Mouse (Mus musculus) kidney, embryonic 15.5 days (tissue): ENCODE results near the gene Hoxb8. TPM values are rescaled to one million over a fixed set of nuclear protein-coding genes. Genes with fewer than 3 reads are reported as not detected.

ENCODE experiments used
- ATAC-seq: fragments of 200-750 bp; cut with Nextera tagmentation; replicated peaks from 2 replicates; pipeline ENCODE4 v1.8.0; 2017; ENCODE audit warnings: moderate TSS enrichment; ENCODE audit not compliant: low FRiP score
- H3K27ac ChIP-seq: fragments of 300-500 bp; sonication (generic); 2 replicates; pipeline ENCODE4 v1.5.1; 2015; ENCODE audit warnings: mild to moderate bottlenecking, inconsistent platforms
- H3K27me3 ChIP-seq: fragments of 300-500 bp; sonication (generic); 2 replicates; pipeline ENCODE4 v1.6.1; 2015; ENCODE audit warnings: inconsistent platforms
- H3K36me3 ChIP-seq: fragments of 300-500 bp; sonication (generic); 2 replicates; pipeline ENCODE4 v1.6.1; 2015; ENCODE audit warnings: inconsistent platforms
- H3K4me1 ChIP-seq: fragments of 300-500 bp; sonication (generic); 2 replicates; pipeline ENCODE4 v1.6.1; 2015; ENCODE audit warnings: inconsistent platforms
- H3K4me2 ChIP-seq: fragments of 300-500 bp; sonication (generic); 2 replicates; pipeline ENCODE4 v1.6.1; 2015; ENCODE audit warnings: moderate library complexity, mild to moderate bottlenecking, inconsistent platforms
- H3K4me3 ChIP-seq: fragments of 300-500 bp; sonication (generic); replicated peaks from 2 replicates; pipeline ENCODE4 v1.5.1; 2015; ENCODE audit warnings: mild to moderate bottlenecking, inconsistent platforms
- H3K9ac ChIP-seq: fragments of 300-500 bp; sonication (generic); 2 replicates; pipeline ENCODE4 v1.6.1; 2015; ENCODE audit warnings: mild to moderate bottlenecking, inconsistent platforms
- H3K9me3 ChIP-seq: fragments of 300-500 bp; sonication (generic); replicated peaks from 2 replicates; pipeline ENCODE4 v1.6.1; 2016; ENCODE audit warnings: inconsistent platforms
- WGBS: fragments of 180-500 bp; shearing (Covaris S2); methylation state at CpG from one replicate; pipeline ENCODE4 v1.1.7; 2015; ENCODE audit warnings: mixed read lengths; 5-methylcytosine and 5-hydroxymethylcytosine counted together
- polyA plus RNA-seq: library from polyadenylated mRNA; unstranded; fragments of >200 nt; fragmentation: Nextera tagmentation; extraction: Ambion mirVana; gene quantifications from 2 replicates; pipeline ENCODE4 v1.2.1, GENCODE M21; 2015

Hoxb8 gene
- polyA plus RNA-seq, 1 experiment from 2014 or later, result 9.8 TPM

GRCm38 (mm10) chr11:96290705-96291355 lies 9.1 kb downstream of the Hoxb8 start:
- Histone ChIP-seq H3K36me3 (no peaks in the 10 kb centered on the region), H3K4me3 (peak overlapping the region; percentile 80), H3K27me3 (no peaks in the 10 kb centered on the region), H3K9ac (peak overlapping the region; percentile 96), H3K4me2 (peak overlapping the region; percentile 90), H3K9me3 (no peaks in the 10 kb centered on the region), H3K4me1 (peaks cover 47% of the 10 kb centered on the region), H3K27ac (peak overlapping the region; percentile 100)
- WGBS, result 23% methylated on average over 17 of the region's 17 CpGs
- ATAC-seq, result no peak

GRCm38 (mm10) chr11:96291681-96292564 lies 10.2 kb downstream of the Hoxb8 start, which contains the start of gene Hoxb6:
Gene Hoxb6, plus strand, starts transcription at chr11:96292476.
- WGBS, result 3% methylated on average over 22 of the region's 22 CpGs
- H3K27me3 ChIP-seq, result no peaks in the 10 kb centered on the region

GRCm38 (mm10) chr11:96292565-96293301 lies 11.0 kb downstream of the Hoxb8 start:
- Histone ChIP-seq H3K9ac (peak overlapping the region; percentile 96), H3K9me3 (no peaks in the 10 kb centered on the region), H3K4me2 (peak overlapping the region; percentile 90), H3K4me1 (peaks cover 60% of the 10 kb centered on the region), H3K27ac (peak overlapping the region; percentile 100), H3K36me3 (no peaks in the 10 kb centered on the region), H3K4me3 (peak overlapping the region; percentile 80), H3K27me3 (no peaks in the 10 kb centered on the region)
- no peak for ATAC-seq
- WGBS, result 3% methylated on average over 12 of the region's 12 CpGs

More at GRCm38 (mm10) chr11:96291681-96292564, 10.2 kb downstream of the Hoxb8 start, which contains the start of gene Hoxb6:
- no peaks in the 10 kb centered on the region for H3K36me3 ChIP-seq
- peak; percentile 71 for ATAC-seq
- peaks cover 58% of the 10 kb centered on the region for H3K4me1 ChIP-seq
- H3K4me3 ChIP-seq, result peak within 1 kb of the TSS; percentile 80
- peak within 1 kb of the TSS; percentile 90 for H3K4me2 ChIP-seq
- H3K9ac ChIP-seq, result peak within 1 kb of the TSS; percentile 96
- H3K27ac ChIP-seq, result peak within 1 kb of the TSS; percentile 100
- no peaks in the 10 kb centered on the region for H3K9me3 ChIP-seq

GRCm38 (mm10) chr11:96293302-96293921 lies 11.7 kb downstream of the Hoxb8 start:
- Histone ChIP-seq H3K9me3 (no peaks in the 10 kb centered on the region), H3K9ac (peak overlapping the region; percentile 96), H3K4me1 (peaks cover 60% of the 10 kb centered on the region), H3K27ac (peak overlapping the region; percentile 100), H3K4me2 (peak overlapping the region; percentile 90), H3K4me3 (peak overlapping the region; percentile 80), H3K27me3 (no peaks in the 10 kb centered on the region), H3K36me3 (no peaks in the 10 kb centered on the region)
- WGBS, result under 1% methylated on average over 22 of the region's 22 CpGs
- ATAC-seq, result no peak

- H3K4me3 ChIP-seq, result peak overlapping the region; percentile 80
- H3K27ac ChIP-seq, result peak overlapping the region; percentile 100
- H3K36me3 ChIP-seq, result no peaks in the 10 kb centered on the region
- WGBS, result under 1% methylated on average over 32 of the region's 32 CpGs
- no peaks in the 10 kb centered on the region for H3K27me3 ChIP-seq
- H3K4me2 ChIP-seq, result peak overlapping the region; percentile 90
- peaks cover 58% of the 10 kb centered on the region for H3K4me1 ChIP-seq
- ATAC-seq, result peak; percentile 44
- peak overlapping the region; percentile 96 for H3K9ac ChIP-seq
- no peaks in the 10 kb centered on the region for H3K9me3 ChIP-seq
Observed at GRCm38 (mm10) chr11:96294245-96295091, 12.8 kb downstream of the Hoxb8 start.

- ATAC-seq, result peak; percentile 26; the same call in 1 of the 2 replicates
- Histone ChIP-seq H3K4me1 (peaks cover 60% of the 10 kb centered on the region), H3K4me3 (peak overlapping the region; percentile 80), H3K4me2 (peak overlapping the region; percentile 90), H3K27ac (peak overlapping the region; percentile 100), H3K9ac (peak overlapping the region; percentile 96), H3K36me3 (no peaks in the 10 kb centered on the region), H3K27me3 (no peaks in the 10 kb centered on the region), H3K9me3 (no peaks in the 10 kb centered on the region)
- 1% methylated on average over 30 of the region's 30 CpGs for WGBS
Observed at GRCm38 (mm10) chr11:96295092-96295835, 13.6 kb downstream of the Hoxb8 start.

GRCm38 (mm10) chr11:96296997-96297396 lies 15.3 kb downstream of the Hoxb8 start:
- Histone ChIP-seq H3K27me3 (no peaks in the 10 kb centered on the region), H3K27ac (peak overlapping the region; percentile 100), H3K4me2 (peak overlapping the region; percentile 90), H3K4me3 (peak overlapping the region; percentile 80), H3K9me3 (no peaks in the 10 kb centered on the region), H3K9ac (peak overlapping the region; percentile 96), H3K36me3 (peaks cover 13% of the 10 kb centered on the region; the same call in 1 of the 2 replicates), H3K4me1 (peaks cover 61% of the 10 kb centered on the region)
- no peak for ATAC-seq
- 11% methylated on average over 2 of the region's 2 CpGs for WGBS

GRCm38 (mm10) chr11:96297428-96297827 lies 15.7 kb downstream of the Hoxb8 start:
- peak overlapping the region; percentile 96 for H3K9ac ChIP-seq
- peak overlapping the region; percentile 80 for H3K4me3 ChIP-seq
- no peak for ATAC-seq
- peak overlapping the region; percentile 100 for H3K27ac ChIP-seq
- no peaks in the 10 kb centered on the region for H3K9me3 ChIP-seq
- no peaks in the 10 kb centered on the region for H3K27me3 ChIP-seq
- peaks cover 66% of the 10 kb centered on the region for H3K4me1 ChIP-seq
- H3K4me2 ChIP-seq, result peak overlapping the region; percentile 90
- 25% methylated on average over 3 of the region's 3 CpGs for WGBS
- H3K36me3 ChIP-seq, result peaks cover 16% of the 10 kb centered on the region; the same call in 1 of the 2 replicates

- ATAC-seq, result no peak
- Histone ChIP-seq H3K4me3 (peak overlapping the region; percentile 80), H3K36me3 (peaks cover 19% of the 10 kb centered on the region; the same call in 1 of the 2 replicates), H3K9me3 (no peaks in the 10 kb centered on the region), H3K4me2 (peak overlapping the region; percentile 90), H3K27ac (peak overlapping the region; percentile 100), H3K4me1 (peaks cover 69% of the 10 kb centered on the region), H3K9ac (peak overlapping the region; percentile 96), H3K27me3 (no peaks in the 10 kb centered on the region)
- WGBS, result 15% methylated on average over 11 of the region's 11 CpGs
Observed at GRCm38 (mm10) chr11:96297968-96298635, 16.4 kb downstream of the Hoxb8 start.
